Mouse (Mus musculus): ENCODE measurements around the gene Olfr47. TPM values are rescaled to one million over a fixed set of nuclear protein-coding genes. Genes with fewer than 3 reads are reported as not detected.
"Not testable (repeated sequence)": the region's sequence is repeated elsewhere in the genome, so short reads cannot be mapped to it uniquely, and the experiment has no call there.

Gene Olfr47
- total RNA-seq (2021) = not detected
- long read RNA-seq, experiment 1 = 0 reads
- long read RNA-seq, experiment 2 = 0 reads

DNA sequence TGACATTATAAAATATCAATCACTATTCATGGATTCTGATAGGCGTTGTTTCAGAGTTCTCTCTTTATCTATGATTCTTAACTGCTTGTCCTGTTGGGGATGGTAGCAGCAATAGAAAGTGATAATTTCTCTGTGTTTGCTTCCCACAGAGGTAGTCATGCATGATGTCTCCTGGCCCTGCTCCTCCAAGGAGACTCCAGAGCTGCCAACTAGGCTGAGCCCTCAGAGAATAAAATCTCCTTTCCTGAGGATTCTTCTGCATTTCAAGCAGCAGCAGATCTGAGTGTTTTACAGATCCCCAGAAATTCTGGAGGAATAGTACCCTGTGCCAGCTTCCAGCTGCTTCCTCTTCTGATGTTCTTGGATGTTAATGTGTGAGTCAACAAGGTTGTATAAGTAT lies at the start of gene Olfr47:
Olfr47 (plus strand) TSS at position 275 of the 400 bp plus-strand sequence.
- DNase-seq = not testable (repeated sequence)

DNA sequence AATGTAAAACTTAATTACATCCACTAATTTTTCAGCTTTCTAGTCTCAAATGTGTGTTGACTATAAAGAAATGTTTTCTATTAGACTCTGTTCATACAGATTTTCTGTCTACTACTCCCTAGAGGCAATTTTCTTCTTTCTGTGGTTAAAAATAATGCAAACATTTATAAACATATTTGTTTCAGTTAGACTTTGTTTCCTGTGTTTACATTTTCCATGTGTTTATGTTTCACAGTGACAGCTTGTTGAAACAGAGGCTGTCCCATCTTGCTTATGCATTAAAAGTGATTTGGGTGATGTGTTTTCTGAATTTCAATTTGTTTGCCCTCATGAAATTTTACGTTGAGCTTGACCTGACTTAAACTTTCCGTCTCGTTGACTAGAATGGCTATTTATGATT lies 40.3 kb upstream of the Olfr47 start:
- no peak for DNase-seq

DNA sequence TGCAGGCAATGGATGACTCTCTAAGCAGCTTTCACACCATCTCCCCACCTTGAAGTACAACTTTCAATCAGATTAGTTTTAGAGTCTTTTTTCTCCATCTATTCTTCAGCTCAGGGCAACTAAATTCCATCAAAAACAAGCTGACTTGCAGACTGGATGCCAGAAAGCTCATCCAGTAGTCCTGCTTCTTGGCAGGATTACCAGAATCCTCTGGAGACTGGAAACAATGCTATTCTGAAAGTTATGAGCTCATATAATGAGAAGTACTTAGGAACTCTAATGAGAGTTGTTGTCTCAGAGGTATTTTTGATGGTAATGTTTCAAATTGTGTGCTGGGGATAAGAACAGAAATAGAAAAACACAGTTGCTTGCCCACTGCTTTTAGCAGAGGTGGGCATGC lies 34.5 kb upstream of the Olfr47 start, which contains the start of gene Olfr435:
Olfr435 (plus strand) TSS at position 366 of the 400 bp plus-strand sequence.
- DNase-seq = no peak

GRCm38 (mm10) chr6:43198094-43198493 lies 33.2 kb upstream of the Olfr47 start:
- DNase-seq = no peak

DNA sequence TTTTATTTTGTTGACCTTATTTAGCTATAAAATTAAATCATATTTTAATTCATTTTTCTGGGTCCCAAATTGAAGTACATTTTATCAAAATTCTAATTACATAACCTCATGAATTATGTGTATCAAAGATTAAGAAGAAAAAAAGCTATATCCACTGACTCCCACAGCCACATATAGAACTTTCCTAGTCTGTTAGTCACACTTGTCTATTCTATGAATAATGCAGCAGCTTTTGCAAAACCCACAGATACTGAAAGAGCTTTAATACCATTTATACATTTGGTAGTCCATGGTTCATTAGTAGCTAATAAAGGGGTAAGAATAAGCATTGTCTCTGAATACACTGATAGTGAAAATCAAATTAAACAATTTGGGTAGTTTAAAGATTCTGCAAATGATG lies 28.5 kb upstream of the Olfr47 start:
- no peak for DNase-seq

DNA sequence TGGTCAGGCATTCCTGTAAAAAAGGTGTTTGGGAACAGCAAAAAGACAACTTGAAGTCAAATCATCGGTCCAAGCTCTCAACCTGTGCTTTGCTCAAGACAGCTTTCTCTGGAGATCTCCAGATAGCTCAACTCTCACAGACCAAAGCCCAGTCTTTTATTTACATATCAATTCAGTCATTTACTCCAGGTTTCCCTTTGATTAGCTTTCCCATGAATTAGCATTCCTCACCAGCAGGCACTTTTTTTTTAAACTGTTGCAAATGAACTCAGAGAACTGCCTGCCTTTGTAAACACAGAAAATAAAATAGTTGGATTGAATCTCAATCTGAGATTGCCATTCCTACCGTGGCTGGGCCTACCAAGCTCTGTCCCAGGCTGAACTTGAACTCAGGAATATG lies 26.0 kb upstream of the Olfr47 start:
- DNase-seq = no peak

DNA sequence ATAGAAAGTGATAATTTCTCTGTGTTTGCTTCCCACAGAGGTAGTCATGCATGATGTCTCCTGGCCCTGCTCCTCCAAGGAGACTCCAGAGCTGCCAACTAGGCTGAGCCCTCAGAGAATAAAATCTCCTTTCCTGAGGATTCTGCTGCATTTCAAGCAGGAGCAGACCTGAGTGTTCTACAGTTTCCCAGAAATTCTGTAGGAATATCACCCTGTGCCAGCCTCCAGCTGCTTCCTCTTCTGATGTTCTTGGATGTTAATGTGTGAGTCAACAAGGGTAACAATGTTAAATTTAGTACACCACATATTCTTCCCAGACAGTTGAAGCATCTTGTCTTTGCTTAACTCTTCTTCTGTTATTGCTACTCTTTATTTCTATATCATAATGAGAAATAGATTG lies 18.5 kb upstream of the Olfr47 start, which contains the start of gene Olfr434:
Olfr434 (plus strand) TSS at position 149 of the 400 bp plus-strand sequence.
- not testable (repeated sequence) for DNase-seq

- DNase-seq = no peak
Observed at GRCm38 (mm10) chr6:43242061-43242460, 10.7 kb downstream of the Olfr47 start.

GRCm38 (mm10) chr6:43247396-43247795 lies 16.1 kb downstream of the Olfr47 start:
- no peak for DNase-seq

DNA sequence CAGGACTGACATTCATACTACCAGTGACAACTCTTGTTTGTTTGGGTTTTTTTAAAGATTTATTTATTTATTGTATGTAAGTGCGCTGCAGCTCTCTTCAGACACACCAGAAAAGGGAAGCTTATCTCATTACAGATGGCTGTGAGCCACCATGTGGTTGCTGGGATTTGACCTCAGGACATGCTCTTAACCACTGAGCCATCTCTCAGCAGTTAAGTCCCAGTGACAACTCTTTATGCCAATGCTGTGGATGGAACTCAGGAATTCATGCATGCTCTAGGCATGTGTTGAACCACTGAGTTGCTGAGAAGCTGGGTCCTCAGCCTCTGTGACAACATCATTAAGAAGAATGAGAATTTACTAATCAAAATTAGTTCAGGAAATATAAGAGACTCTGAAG lies 21.7 kb downstream of the Olfr47 start:
- no peak for DNase-seq

DNA sequence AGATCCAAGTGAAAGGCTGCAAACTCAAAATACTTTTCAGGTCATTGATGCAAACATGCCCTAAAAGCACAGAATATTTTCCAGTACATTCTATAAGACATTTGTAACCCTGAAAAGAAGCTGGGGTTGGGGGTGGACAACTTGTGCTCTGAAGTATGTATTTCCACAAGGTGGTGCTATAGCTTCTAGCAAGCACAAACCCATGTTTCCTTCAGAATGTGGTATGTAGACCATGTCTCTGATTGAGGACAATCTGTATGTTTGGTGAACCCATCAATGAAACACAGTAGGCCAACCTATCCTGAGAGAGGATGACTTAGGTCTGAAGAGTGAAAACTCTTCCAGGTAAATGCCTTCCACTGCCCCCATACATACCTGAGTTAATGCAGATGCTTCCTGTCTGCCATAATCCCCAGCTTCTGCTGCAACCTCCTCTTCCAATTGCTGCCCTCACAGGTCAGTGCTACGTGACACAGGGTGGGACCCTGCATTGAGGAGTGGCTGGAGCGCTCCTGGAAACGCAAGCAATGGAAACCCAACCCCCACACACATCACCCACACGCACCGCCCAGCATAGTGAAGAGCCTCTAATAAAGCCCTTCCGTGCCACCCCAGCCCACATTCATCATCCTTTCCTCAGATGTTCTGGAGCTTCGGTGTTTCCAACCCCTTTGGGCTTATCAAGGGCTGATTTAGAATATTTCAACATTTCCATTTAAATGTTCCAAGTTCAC lies 23.0 kb downstream of the Olfr47 start:
- no peak for DNase-seq

- no peak for DNase-seq
Observed at GRCm38 (mm10) chr6:43260756-43261155, 29.4 kb downstream of the Olfr47 start.

- DNase-seq = peak; percentile 20
Observed at GRCm38 (mm10) chr6:43265363-43266041, 34.2 kb downstream of the Olfr47 start, which contains the start of gene Arhgef5. Gene Arhgef5 (plus strand): TSS chr6:43265582.

DNA sequence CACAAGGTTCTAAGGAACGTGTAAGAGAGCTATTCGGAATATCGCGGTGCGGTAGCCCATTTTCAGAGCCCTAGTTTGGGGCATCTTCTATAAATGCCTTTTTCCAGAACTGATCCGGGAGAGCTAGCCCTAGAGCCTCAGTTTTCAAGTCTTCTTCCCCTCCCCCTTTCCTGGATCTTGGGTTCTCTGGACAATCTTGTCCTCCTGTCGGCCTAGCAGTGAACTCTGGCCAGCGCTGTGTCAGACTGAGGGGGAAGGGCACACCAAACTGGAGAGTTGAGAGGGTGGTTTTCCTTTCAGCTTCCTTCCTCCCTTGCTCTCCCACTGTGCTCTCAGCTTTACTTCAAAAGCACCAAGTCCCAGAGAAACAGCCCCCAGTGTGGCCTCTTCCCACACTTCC lies 35.0 kb downstream of the Olfr47 start:
- no peak for DNase-seq

GRCm38 (mm10) chr6:43272597-43272996 lies 41.3 kb downstream of the Olfr47 start:
- DNase-seq = no peak

GRCm38 (mm10) chr6:43274123-43274522 lies 42.8 kb downstream of the Olfr47 start:
- no peak for DNase-seq

DNA sequence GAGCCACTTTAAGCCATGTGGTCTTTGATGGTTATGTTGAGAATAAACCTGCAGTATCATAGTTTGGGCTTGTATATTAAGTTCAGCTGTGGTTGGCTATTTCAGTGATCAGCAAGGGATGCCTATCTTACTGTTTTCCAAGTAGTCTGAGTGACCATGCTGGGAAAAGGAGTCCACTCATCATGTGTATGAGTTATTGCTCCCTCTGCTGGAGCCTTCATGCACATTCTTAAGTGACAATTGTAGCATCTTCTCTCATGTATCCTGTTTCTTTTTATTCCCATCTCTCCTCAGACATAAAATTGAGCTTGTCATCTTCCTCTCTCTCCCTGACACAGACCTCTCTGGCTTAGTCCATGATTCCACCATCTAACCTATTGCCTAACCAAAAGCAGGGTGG lies 46.9 kb downstream of the Olfr47 start:
- no peak for DNase-seq

DNA sequence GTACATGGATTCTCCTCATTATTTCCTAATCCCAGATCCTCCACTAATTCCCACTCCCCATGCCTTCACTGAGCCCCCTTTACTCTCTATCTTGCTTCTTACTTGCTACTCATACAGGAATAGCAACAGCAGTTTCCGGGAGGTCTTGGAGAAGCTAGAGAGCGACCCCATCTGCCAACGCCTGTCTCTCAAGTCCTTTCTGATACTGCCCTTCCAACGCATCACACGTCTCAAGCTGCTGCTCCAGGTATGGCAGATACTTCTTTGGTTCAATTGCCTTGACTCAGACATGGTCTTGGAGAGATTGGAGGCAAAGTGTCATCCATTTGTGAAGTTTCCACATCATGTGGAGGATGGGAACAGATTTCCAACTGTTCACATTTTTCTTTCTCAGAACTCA lies 49.2 kb downstream of the Olfr47 start:
- DNase-seq = no peak

Other genes with a start within 250 kb of the Olfr47 start
- gene Olfr441, start 125.2 kb upstream of the Olfr47 start, total RNA-seq (2021) = not detected
- gene Olfr237-ps1, start 85.0 kb upstream of the Olfr47 start, total RNA-seq (2021) = not detected
- not detected for gene Olfr437, start 68.2 kb upstream of the Olfr47 start, total RNA-seq (2021)
- not detected for gene Olfr13, start 59.4 kb upstream of the Olfr47 start, total RNA-seq (2021)
- not detected for gene Olfr435, start 34.4 kb upstream of the Olfr47 start, total RNA-seq (2021)
- not detected for gene Olfr434, start 18.5 kb upstream of the Olfr47 start, total RNA-seq (2021)
- gene Arhgef5, start 34.1 kb downstream of the Olfr47 start, total RNA-seq (2021) = 1 to 10 TPM; 5.5 to 9.3 TPM
- not detected for gene Nobox, start 78.0 kb downstream of the Olfr47 start, total RNA-seq (2021)

Measured in gastrocnemius, postnatal 10 days (tissue).